Mouse (Mus musculus) cortical plate, adult 2 months (tissue): ENCODE measurements around the gene 5730480H06Rik. TPM values are rescaled to one million over a fixed set of nuclear protein-coding genes. Genes with fewer than 3 reads are reported as not detected.

Experiments
- H3K27ac ChIP-seq: fragments of 200-500 bp; 2 replicates; pipeline ENCODE4 v1.5.1; 2012; ENCODE audit warnings: low read length, control low read depth, inconsistent platforms; ENCODE audit not compliant: insufficient read depth
- H3K4me1 ChIP-seq: fragments of 200-500 bp; 2 replicates; pipeline ENCODE4 v1.6.1; 2011; ENCODE audit warnings: low read length; ENCODE audit not compliant: control insufficient read depth, insufficient read depth
- H3K4me3 ChIP-seq: fragments of 200-500 bp; 2 replicates; pipeline ENCODE4 v1.5.1; 2011; ENCODE audit warnings: mild to moderate bottlenecking, low read length, control low read depth; ENCODE audit not compliant: insufficient read depth
- CTCF ChIP-seq: fragments of 200-500 bp; IDR thresholded peaks from 2 replicates; pipeline ENCODE4 v1.5.1; 2011; ENCODE audit warnings: mild to moderate bottlenecking, control low read depth, low read length; ENCODE audit not compliant: insufficient read depth; ENCODE audit errors: extremely low read depth
- POLR2A ChIP-seq: fragments of 200-500 bp; IDR thresholded peaks from 2 replicates; pipeline ENCODE4 v1.6.1; 2011; ENCODE audit warnings: mild to moderate bottlenecking, low read length, control low read depth; ENCODE audit not compliant: insufficient read depth; ENCODE audit errors: extremely low read depth
- polyA plus RNA-seq: library from polyadenylated mRNA; depleted of rRNA; stranded (reverse); fragments of >200 nt; gene quantifications from 2 replicates; pipeline ENCODE4 v1.2.3, GENCODE M21; 2012

5730480H06Rik gene
- polyA plus RNA-seq, 1 experiment, result 15.9 TPM

GRCm38 (mm10) chr5:48340808-48341433, 13.2 kb downstream of the 5730480H06Rik start:
- no peak overlapping the region for H3K4me3 ChIP-seq
- no peak overlapping the region for H3K27ac ChIP-seq
- H3K4me1 ChIP-seq, result no peaks in the 10 kb centered on the region
- TF ChIP-seq POLR2A, result no peak
- TF ChIP-seq CTCF, result no peak

- no peak overlapping the region for H3K4me3 ChIP-seq
- H3K4me1 ChIP-seq, result no peaks in the 10 kb centered on the region
- H3K27ac ChIP-seq, result no peak overlapping the region
- TF ChIP-seq CTCF, result no peak
- no peak for TF ChIP-seq POLR2A
These were observed 17.6 kb downstream of the 5730480H06Rik start for GRCm38 (mm10) chr5:48345095-48345982.

GRCm38 (mm10) chr5:48345983-48346648, 18.4 kb downstream of the 5730480H06Rik start:
- no peak overlapping the region for H3K4me3 ChIP-seq
- H3K4me1 ChIP-seq, result no peaks in the 10 kb centered on the region
- no peak for TF ChIP-seq CTCF
- no peak for TF ChIP-seq POLR2A

GRCm38 (mm10) chr5:48349309-48349708, 21.6 kb downstream of the 5730480H06Rik start:
- TF ChIP-seq POLR2A (no peak), CTCF (no peak)
- no peak overlapping the region for H3K4me3 ChIP-seq
- no peaks in the 10 kb centered on the region for H3K4me1 ChIP-seq
- no peak overlapping the region for H3K27ac ChIP-seq

More at GRCm38 (mm10) chr5:48345983-48346648, 18.4 kb downstream of the 5730480H06Rik start:
- H3K27ac ChIP-seq, result no peak overlapping the region

GRCm38 (mm10) chr5:48371890-48372766, 44.4 kb downstream of the 5730480H06Rik start:
- Histone ChIP-seq H3K27ac (no peak overlapping the region), H3K4me1 (peaks cover 2% of the 10 kb centered on the region; the same call in 1 of the 2 replicates), H3K4me3 (peak overlapping the region; percentile 42)
- TF ChIP-seq POLR2A, result peak; percentile 70
- TF ChIP-seq CTCF, result no peak

GRCm38 (mm10) chr5:48402497-48402896, 74.7 kb downstream of the 5730480H06Rik start:
- TF ChIP-seq CTCF (no peak), POLR2A (no peak)
- no peaks in the 10 kb centered on the region for H3K4me1 ChIP-seq
- H3K4me3 ChIP-seq, result no peak overlapping the region
- no peak overlapping the region for H3K27ac ChIP-seq

- no peak for TF ChIP-seq CTCF
- no peaks in the 10 kb centered on the region for H3K4me1 ChIP-seq
- no peak overlapping the region for H3K4me3 ChIP-seq
- H3K27ac ChIP-seq, result no peak overlapping the region
These were observed 80.5 kb downstream of the 5730480H06Rik start for GRCm38 (mm10) chr5:48408276-48408675.

GRCm38 (mm10) chr5:48410348-48410747, 82.6 kb downstream of the 5730480H06Rik start:
- Histone ChIP-seq H3K4me3 (no peak overlapping the region), H3K4me1 (no peaks in the 10 kb centered on the region), H3K27ac (no peak overlapping the region)
- TF ChIP-seq CTCF (no peak), POLR2A (no peak)

GRCm38 (mm10) chr5:48411462-48411861, 83.7 kb downstream of the 5730480H06Rik start:
- no peak overlapping the region for H3K4me3 ChIP-seq
- no peak for TF ChIP-seq CTCF
- TF ChIP-seq POLR2A, result no peak
- no peaks in the 10 kb centered on the region for H3K4me1 ChIP-seq
- no peak overlapping the region for H3K27ac ChIP-seq
